Mouse (Mus musculus) hindbrain, embryonic 15.5 days (tissue): Measurements from ENCODE around the gene Tmem230. TPM values are rescaled to one million over a fixed set of nuclear protein-coding genes. Genes with fewer than 3 reads are reported as not detected.
"Not testable (repeated sequence)": the region's sequence is repeated elsewhere in the genome, so short reads cannot be mapped to it uniquely, and the experiment has no call there.

ENCODE experiments used
- ATAC-seq: fragments of 200-750 bp; cut with Nextera tagmentation; 2 replicates; pipeline ENCODE4 v1.8.0; 2017; ENCODE audit warnings: low read depth, moderate number of reproducible peaks, moderate TSS enrichment; ENCODE audit not compliant: low FRiP score
- H3K27ac ChIP-seq: fragments of 300-500 bp; sonication (generic); replicated peaks from 2 replicates; pipeline ENCODE4 v1.5.1; 2015; ENCODE audit warnings: mild to moderate bottlenecking, inconsistent platforms
- H3K27me3 ChIP-seq: fragments of 300-500 bp; sonication (generic); 2 replicates; pipeline ENCODE4 v1.6.1; 2015; ENCODE audit warnings: control low read depth, inconsistent platforms
- H3K36me3 ChIP-seq: fragments of 300-500 bp; sonication (generic); 2 replicates; pipeline ENCODE4 v1.6.1; 2015; ENCODE audit warnings: control low read depth, inconsistent platforms
- H3K4me1 ChIP-seq: fragments of 300-500 bp; sonication (generic); replicated peaks from 2 replicates; pipeline ENCODE4 v1.6.1; 2015; ENCODE audit warnings: control low read depth, inconsistent platforms
- H3K4me2 ChIP-seq: fragments of 300-500 bp; sonication (generic); 2 replicates; pipeline ENCODE4 v1.6.1; 2015; ENCODE audit warnings: moderate library complexity, mild to moderate bottlenecking, inconsistent platforms
- H3K4me3 ChIP-seq: fragments of 300-500 bp; sonication (generic); 2 replicates; pipeline ENCODE4 v1.5.1; 2015; ENCODE audit warnings: mild to moderate bottlenecking, inconsistent platforms
- H3K9ac ChIP-seq: fragments of 300-500 bp; sonication (generic); 2 replicates; pipeline ENCODE4 v1.6.1; 2015; ENCODE audit warnings: inconsistent platforms
- H3K9me3 ChIP-seq: fragments of 300-500 bp; sonication (generic); 2 replicates; pipeline ENCODE4 v1.6.1; 2016; ENCODE audit warnings: control low read depth, inconsistent platforms
- WGBS: fragments of 180-500 bp; shearing (Covaris S2); methylation state at CpG from one replicate; pipeline ENCODE4 v1.1.7; 2015; 5-methylcytosine and 5-hydroxymethylcytosine counted together
- polyA plus RNA-seq: library from polyadenylated mRNA; unstranded; fragments of >200 nt; fragmentation: Nextera tagmentation; extraction: Ambion mirVana; gene quantifications from 2 replicates; pipeline ENCODE4 v1.2.1, GENCODE M21; 2015

The Tmem230 gene
- polyA plus RNA-seq, 1 experiment from 2014 or later = 43.7 TPM

DNA sequence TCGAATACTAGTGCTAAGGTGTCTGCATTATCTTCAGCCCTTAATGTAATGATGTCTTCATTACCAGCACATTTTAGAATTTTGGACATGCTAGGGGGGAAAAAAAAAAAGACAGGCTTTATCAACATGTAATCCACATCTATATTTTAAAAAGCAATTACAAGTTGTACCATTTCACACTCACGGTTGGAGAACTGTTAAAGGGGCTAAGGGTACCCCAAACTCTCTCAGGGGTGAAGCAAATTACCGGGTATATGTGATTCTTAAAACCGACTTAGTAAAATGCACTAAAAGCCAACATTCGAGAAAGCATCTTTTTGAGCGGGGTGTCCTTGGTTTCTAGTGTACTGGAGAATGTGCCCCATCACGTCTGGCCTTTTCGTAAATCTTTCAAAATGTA, 4.3 kb upstream of the Tmem230 start:
- no peak overlapping the region for H3K27ac ChIP-seq

DNA sequence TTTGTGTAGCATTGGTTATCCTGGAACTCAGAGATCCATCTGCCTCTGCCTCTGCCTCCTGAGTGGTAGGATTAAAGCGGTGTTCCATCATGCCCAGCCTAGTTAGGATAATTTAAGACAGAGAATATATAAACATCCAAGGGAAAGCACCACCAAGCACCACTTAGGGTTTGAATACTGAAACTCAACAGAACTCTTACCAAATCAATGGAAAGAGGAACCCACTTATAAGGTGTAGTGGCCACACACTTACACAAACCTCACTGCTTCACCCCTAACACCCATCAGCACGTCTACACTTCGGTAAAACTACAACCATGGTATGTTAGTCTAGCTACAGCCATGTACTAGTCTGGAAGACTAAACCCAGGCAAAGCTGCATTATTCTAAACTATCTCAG, 4.2 kb downstream of the Tmem230 start:
- 95% methylated on average over 3 of the region's 3 CpGs for WGBS
- Histone ChIP-seq H3K27ac (no peak overlapping the region), H3K9ac (no peak overlapping the region), H3K4me2 (no peak overlapping the region), H3K4me3 (no peak overlapping the region), H3K27me3 (no peaks in the 10 kb centered on the region), H3K4me1 (peaks cover 16% of the 10 kb centered on the region), H3K9me3 (no peaks in the 10 kb centered on the region), H3K36me3 (peaks cover 7% of the 10 kb centered on the region; the same call in 1 of the 2 replicates)
- ATAC-seq = no peak

More for the DNA sequence above, 4.3 kb upstream of the Tmem230 start:
- ATAC-seq = no peak
- Histone ChIP-seq H3K9ac (peak overlapping the region; percentile 36), H3K36me3 (peaks cover 10% of the 10 kb centered on the region; the same call in 1 of the 2 replicates), H3K4me1 (peaks cover 23% of the 10 kb centered on the region), H3K9me3 (no peaks in the 10 kb centered on the region), H3K4me2 (peak overlapping the region; percentile 83), H3K4me3 (peak overlapping the region; percentile 55), H3K27me3 (no peaks in the 10 kb centered on the region)
- 13% methylated on average over 8 of the region's 8 CpGs for WGBS

DNA sequence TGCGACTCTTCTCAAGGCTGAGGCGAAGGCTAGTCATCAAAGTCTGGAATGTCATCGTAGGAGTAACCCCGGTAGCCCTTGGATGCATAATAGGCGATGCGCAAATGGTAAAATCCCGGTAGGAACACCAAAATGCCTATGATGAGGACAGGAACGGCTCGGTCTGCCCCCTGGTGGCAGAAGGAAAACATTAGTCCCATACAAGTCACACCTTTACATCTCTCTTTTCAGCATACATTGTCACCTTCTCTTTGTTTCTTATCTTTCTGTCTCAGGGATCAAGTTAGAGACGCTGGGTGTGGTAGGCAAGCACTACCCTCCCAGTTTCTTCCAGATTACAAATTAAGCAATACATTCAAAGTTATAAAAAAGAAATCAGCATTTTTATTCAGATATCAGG, 7.2 kb downstream of the Tmem230 start:
- H3K9me3 ChIP-seq, H3K9ac ChIP-seq, H3K4me1 ChIP-seq, H3K4me2 ChIP-seq, H3K27me3 ChIP-seq, H3K36me3 ChIP-seq, H3K4me3 ChIP-seq, H3K27ac ChIP-seq: not testable (repeated sequence)
- 20% methylated on average over 10 of the region's 10 CpGs for WGBS
- 0 out of 2 replicates have a peak, but pooled peaks have one; percentile 34 for ATAC-seq

DNA sequence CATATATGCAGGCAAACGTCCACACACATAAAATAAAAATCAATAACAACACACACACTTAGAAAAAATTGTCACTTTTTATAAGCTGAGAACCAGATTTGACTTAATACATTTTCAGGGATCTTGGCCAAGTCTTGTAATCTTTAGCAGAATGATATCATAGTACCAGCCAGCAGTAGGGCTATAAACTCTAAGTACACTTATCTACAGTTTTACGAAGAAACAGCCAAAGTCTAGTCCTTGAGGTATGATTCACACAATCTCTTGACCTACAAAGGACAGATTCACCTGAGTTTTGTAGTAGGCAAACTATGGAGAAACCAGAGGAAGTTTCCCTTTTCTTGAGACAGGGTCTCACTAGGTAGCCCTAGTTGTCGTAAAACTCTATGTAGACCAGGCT, 8.2 kb downstream of the Tmem230 start:
- H3K27ac ChIP-seq, H3K9me3 ChIP-seq, H3K27me3 ChIP-seq, H3K4me3 ChIP-seq, H3K9ac ChIP-seq, H3K36me3 ChIP-seq, H3K4me2 ChIP-seq, ATAC-seq, H3K4me1 ChIP-seq: not testable (repeated sequence)
- 90% methylated on average over 3 of the region's 3 CpGs for WGBS

DNA sequence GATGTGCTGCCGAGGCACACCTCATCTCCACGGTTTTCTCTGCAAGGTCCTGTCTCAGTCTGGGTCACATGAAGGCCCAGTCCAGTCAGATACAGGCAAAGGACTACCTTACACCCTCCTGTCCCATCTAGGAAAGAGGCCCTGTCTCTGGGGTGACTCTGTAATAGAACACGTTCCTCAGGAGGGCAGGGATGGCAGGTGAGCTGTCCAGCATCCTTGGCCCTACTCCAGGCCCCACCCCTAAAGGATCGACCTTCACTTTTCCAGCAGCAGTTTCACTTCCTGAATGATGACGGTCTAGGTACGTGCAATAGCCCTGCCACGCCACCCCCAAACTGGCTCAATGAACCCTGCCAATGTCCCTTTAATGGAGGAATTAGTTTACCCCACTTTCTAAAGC, 11.6 kb downstream of the Tmem230 start:
- Histone ChIP-seq H3K4me2 (no peak overlapping the region), H3K4me3 (no peak overlapping the region), H3K36me3 (no peaks in the 10 kb centered on the region), H3K27ac (no peak overlapping the region), H3K9me3 (no peaks in the 10 kb centered on the region), H3K4me1 (no peaks in the 10 kb centered on the region), H3K9ac (no peak overlapping the region), H3K27me3 (no peaks in the 10 kb centered on the region)
- no peak for ATAC-seq
- 87% methylated on average over 7 of the region's 7 CpGs for WGBS

DNA sequence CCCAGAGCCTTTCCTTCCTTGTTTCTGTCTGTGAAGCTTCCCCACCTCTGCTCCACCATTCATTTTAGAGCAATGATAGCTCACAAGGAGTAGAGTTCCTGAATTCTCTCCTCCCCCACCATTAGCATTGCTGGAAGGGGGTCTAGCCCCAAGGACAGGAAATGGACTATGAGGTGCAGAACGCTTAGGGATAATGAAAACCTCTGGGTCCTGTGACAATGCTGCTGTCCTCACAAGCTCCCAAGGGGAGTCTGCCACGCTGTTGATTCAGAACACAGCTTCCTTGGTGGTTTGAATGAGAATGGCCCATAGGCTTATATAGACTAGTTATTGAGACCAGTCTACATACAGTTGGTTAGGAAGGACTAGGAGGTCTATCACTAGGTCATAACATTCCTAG, 12.3 kb downstream of the Tmem230 start:
- WGBS = 51% methylated on average over 2 of the region's 2 CpGs
- no peaks in the 10 kb centered on the region for H3K27me3 ChIP-seq

DNA sequence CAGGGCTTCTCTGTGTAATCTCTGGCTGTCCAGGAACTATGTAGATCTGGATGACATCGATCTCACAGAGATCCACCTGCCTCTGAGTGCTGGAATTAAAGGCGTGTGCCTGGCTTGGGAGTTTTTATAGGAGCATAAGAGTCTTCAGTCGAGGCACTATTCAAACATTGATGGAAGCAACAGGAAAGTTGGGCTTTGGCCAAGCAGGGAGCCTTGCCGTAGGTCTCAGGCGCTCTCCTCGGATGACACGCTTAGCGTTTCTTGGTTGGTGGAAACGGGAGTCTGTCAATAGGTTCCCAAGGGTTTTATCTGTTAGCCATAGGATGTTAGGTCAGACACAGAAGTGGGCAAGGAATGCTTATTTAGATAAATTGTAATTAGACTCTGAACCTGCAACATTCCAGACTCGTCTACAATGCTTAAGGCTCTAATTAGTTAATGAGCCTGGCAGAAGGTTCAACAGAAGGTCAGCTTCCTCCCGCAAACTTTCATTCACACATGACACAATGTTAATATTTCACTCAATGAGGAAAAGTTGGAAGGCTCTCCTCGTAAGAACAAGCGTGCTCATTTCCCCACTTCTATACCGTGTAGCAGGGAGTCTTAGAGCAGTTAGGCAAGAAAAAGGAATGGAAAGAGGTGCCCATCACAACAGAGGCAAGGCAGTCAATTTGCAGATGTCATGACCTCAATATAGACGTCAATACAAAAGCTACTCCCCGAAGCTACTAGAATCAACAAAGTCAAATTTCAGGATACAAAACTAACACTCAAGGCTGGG, 13.4 kb downstream of the Tmem230 start:
- Histone ChIP-seq H3K36me3 (no peaks in the 10 kb centered on the region), H3K9ac (no peak overlapping the region), H3K4me3 (no peak overlapping the region), H3K4me1 (no peaks in the 10 kb centered on the region), H3K27me3 (no peaks in the 10 kb centered on the region), H3K9me3 (no peaks in the 10 kb centered on the region), H3K4me2 (no peak overlapping the region), H3K27ac (no peak overlapping the region)
- WGBS = 74% methylated on average over 16 of the region's 16 CpGs
- no peak for ATAC-seq

More for the DNA sequence above, 12.3 kb downstream of the Tmem230 start:
- Histone ChIP-seq H3K9ac (no peak overlapping the region), H3K27ac (no peak overlapping the region), H3K4me1 (no peaks in the 10 kb centered on the region), H3K36me3 (no peaks in the 10 kb centered on the region), H3K4me2 (no peak overlapping the region), H3K4me3 (no peak overlapping the region), H3K9me3 (no peaks in the 10 kb centered on the region)
- ATAC-seq = no peak

DNA sequence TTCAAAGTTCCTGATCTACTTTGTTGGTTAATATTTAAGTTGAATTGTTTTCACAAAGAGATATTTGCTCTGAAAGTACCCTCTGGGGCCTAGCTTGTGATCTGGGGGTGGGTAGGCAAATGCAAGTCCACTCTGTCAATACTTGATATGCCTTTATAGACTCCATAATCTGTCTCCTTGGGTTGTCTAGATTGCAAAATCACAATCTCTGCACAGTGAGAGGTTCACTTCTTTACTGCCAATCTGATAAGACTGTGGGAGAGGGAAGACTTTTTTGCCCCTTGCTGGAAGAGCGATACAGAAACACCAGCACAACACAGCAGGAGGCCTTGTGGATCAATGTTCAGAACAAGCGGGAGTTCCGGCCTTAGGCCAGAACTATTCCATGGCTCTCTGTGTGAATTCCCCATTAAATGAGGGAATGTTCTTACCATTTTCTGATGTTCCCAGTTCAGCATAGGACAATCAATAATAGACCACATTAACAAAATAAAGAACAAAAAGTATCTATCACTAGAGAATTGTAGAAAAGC, 15.1 kb downstream of the Tmem230 start:
- Histone ChIP-seq H3K4me3 (no peak overlapping the region), H3K9ac (no peak overlapping the region), H3K27ac (no peak overlapping the region), H3K9me3 (no peaks in the 10 kb centered on the region), H3K4me1 (no peaks in the 10 kb centered on the region), H3K4me2 (no peak overlapping the region), H3K27me3 (no peaks in the 10 kb centered on the region), H3K36me3 (no peaks in the 10 kb centered on the region)
- 71% methylated on average over 3 of the region's 3 CpGs for WGBS
- no peak for ATAC-seq

DNA sequence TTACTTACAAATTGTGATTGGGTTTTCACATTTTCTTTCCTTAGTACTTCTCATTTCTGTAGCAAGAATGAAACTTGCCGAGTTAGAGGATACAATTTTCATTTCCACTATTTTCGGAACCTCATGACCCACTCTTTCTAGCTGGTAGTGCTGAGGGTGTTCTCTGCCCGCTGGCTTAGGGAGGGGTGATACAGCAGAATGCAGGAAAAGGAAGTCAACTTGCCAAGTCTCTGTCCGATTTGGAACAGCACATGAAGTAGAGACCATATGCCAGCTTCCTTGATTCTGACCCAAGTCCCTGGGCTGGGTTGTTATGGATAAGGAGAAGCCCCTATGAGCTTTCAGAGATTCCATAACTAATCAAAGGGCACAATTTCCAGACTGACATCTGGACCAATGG, 23.2 kb downstream of the Tmem230 start:
- no peaks in the 10 kb centered on the region for H3K4me1 ChIP-seq
- no peaks in the 10 kb centered on the region for H3K27me3 ChIP-seq
- no peak overlapping the region for H3K4me2 ChIP-seq
- no peak overlapping the region for H3K27ac ChIP-seq
- H3K36me3 ChIP-seq = no peaks in the 10 kb centered on the region
- 90% methylated on average over 4 of the region's 4 CpGs for WGBS
- no peak overlapping the region for H3K4me3 ChIP-seq
- no peak overlapping the region for H3K9ac ChIP-seq
- no peak for ATAC-seq
- no peaks in the 10 kb centered on the region for H3K9me3 ChIP-seq

DNA sequence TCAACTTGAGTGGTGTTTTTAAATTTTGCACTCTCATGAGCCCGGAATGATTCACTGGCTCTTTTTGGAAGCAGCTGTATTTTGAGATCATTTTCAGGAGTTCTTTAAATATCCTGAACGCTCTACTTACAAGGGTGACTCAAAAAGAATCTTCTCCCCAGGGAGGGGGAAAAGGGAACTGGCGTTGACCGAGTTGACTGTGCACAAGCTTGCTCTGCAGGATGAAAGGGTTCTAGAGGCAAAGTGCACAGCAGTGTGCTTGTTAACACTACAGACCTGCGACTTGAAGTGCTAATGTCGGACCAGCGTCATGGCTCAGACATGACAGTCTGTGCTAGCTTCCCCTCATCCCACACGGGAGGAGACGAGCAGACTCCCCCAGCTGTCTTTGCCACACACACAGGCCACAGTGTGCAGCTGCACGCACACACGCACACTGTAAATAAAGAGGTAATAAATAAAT, 26.0 kb downstream of the Tmem230 start:
- Histone ChIP-seq H3K9ac (no peak overlapping the region), H3K4me1 (no peaks in the 10 kb centered on the region), H3K36me3 (no peaks in the 10 kb centered on the region), H3K27ac (no peak overlapping the region), H3K4me2 (no peak overlapping the region), H3K4me3 (no peak overlapping the region), H3K27me3 (no peaks in the 10 kb centered on the region), H3K9me3 (no peaks in the 10 kb centered on the region)
- ATAC-seq = no peak
- WGBS = 73% methylated on average over 11 of the region's 11 CpGs

DNA sequence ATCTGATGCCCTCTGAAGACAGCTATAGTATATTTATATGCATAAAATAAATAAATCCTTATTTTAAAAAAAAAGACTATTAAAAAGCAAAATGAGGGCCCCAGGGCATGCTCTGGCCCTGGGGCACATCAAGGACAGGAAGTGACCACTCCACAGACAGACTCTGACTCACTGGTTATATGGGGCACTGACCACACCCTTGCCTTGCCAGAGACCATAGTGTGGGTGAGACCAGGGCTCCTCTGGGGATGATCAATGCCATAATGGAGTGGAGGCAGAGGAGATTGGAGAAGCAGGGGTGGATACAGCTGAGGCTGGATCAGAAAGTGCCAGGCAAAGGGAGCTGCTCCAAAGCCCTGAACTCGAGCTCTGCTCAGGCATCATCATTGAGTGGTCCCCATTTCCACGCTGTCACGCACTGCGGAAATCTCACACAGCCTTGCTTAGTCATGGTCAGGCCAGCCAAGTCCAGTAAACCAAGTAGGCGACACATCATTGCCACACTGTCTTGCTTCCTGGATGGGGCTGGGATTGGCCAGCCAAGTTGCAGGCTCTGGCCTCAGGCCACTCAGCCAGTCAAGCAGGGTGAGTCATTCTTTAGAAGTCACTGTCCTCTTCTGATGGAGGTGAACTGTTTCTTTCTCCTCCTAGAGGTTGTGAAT, 35.5 kb downstream of the Tmem230 start:
- H3K27me3 ChIP-seq = no peaks in the 10 kb centered on the region
- no peak overlapping the region for H3K4me3 ChIP-seq
- no peak for ATAC-seq
- WGBS = 82% methylated on average over 5 of the region's 5 CpGs
- no peak overlapping the region for H3K4me2 ChIP-seq
- H3K9ac ChIP-seq = no peak overlapping the region
- H3K36me3 ChIP-seq = no peaks in the 10 kb centered on the region
- no peaks in the 10 kb centered on the region for H3K9me3 ChIP-seq
- H3K27ac ChIP-seq = no peak overlapping the region
- H3K4me1 ChIP-seq = no peaks in the 10 kb centered on the region

DNA sequence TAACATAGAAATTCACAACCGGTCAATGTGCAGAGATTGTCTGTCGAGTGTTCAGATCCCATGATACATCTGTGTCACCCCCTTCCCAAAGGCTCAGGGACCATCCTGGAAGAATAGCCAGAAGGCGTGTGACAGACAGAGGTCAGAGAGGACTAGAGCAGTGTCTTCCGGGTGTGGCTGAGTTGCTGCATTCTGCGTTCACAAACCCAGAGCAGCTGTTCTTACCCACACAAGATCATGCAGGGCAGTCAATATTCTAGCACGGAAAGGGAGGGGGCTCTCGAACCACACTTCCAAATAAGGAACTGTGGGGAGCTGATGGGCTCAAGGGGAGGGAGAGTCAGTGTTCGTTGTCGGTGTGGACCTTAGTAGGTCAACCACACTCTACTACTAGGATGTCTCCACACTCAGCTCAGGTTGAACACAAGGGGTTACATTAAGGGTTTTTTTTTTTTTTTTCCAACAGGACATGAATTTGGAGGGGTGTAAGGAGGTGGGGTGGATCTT, 36.7 kb downstream of the Tmem230 start:
- Histone ChIP-seq H3K4me2 (no peak overlapping the region), H3K4me1 (no peaks in the 10 kb centered on the region), H3K4me3 (no peak overlapping the region), H3K27ac (no peak overlapping the region), H3K9ac (no peak overlapping the region), H3K27me3 (no peaks in the 10 kb centered on the region), H3K9me3 (no peaks in the 10 kb centered on the region), H3K36me3 (no peaks in the 10 kb centered on the region)
- WGBS = 90% methylated on average over 9 of the region's 9 CpGs
- ATAC-seq = no peak
